Mouse (Mus musculus) forebrain, embryonic 16.5 days (tissue): ENCODE measurements around the gene Ppp1r1c. TPM values are rescaled to one million over a fixed set of nuclear protein-coding genes. Genes with fewer than 3 reads are reported as not detected.

Experiments used
- polyA plus RNA-seq: library from polyadenylated mRNA; unstranded; fragments of >200 nt; fragmentation: Nextera tagmentation; extraction: Ambion mirVana; gene quantifications from 2 replicates; pipeline ENCODE4 v1.2.1, GENCODE M21; 2015

Ppp1r1c gene
- polyA plus RNA-seq, 1 experiment from 2014 or later: not detected

Other genes starting within 250 kb of the Ppp1r1c start
- gene Itprid2, start 72.4 kb upstream of the Ppp1r1c start, polyA plus RNA-seq: 4.7 and 6.2 TPM in 2 replicates